Mouse (Mus musculus) inflammation-experienced regulatory T-cells, adult 6 months (primary cell): ENCODE results near the gene Rnasel. TPM values are rescaled to one million over a fixed set of nuclear protein-coding genes. Genes with fewer than 3 reads are reported as not detected.

Source experiments
- ATAC-seq: one replicate; pipeline ENCODE4 v1.8.0; 2017
- polyA plus RNA-seq, 3 experiments: library from polyadenylated mRNA; unstranded; fragments of 100-300 nt; shearing (Covaris generic); gene quantifications; one replicate each; pipeline ENCODE4 v1.2.1; 2017

Rnasel gene
- 10 to 100 TPM; 38.2 to 49.4 (median 41.8) TPM for polyA plus RNA-seq

DNA sequence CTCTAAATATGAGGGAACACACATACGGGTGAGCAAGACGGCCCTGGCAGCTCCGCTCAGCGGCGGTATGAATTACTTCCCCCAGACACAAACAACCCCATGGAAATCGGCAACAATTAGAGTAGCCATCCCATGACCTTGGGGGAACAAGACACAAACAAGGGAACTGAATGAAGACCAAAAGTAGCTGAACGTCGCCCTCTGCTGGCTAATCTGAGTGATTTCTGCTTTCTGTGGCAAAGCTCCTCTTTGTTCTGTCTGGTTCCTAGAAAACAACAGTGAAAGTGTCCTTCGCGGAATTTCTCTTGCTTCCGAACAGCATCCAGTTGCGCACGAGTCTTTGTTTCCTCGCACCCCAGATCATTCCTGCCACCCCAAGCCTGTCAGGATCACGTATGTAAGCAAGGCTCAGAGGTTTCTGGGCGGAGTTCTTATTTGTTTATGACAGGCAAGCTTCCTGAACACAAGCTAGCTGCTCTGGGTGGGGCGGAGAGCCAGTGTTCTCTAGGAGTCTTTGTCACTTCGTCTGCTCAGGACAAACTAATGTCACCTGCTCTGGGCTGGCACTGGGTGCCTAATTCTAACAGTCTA, at the start of gene Rnasel:
Rnasel (plus strand) TSS at position 216 of the 591 bp plus-strand sequence.
- peak; percentile 67 for ATAC-seq

GRCm38 (mm10) chr1:153700448-153701063, 48.7 kb upstream of the Rnasel start:
- ATAC-seq, result peak; percentile 73

DNA sequence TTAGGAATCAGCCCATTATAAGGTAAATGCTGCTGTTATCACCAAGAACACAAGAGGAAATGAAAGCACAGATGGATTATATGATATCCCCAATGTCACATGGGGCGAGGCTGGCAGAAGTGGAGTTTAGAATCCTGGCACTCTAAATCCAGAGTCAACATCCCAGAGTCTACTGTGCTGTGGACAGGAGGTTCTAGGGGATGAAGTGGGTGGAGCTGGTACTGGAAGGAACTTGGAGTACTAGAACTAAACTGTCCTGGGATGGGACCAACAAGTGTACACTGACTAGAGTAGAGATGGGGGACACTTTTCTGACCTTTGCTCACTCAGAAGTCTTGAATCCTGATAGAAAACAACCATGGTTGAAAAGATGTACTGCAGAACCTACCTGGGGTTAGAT, 47.8 kb upstream of the Rnasel start:
- ATAC-seq, result no peak

DNA sequence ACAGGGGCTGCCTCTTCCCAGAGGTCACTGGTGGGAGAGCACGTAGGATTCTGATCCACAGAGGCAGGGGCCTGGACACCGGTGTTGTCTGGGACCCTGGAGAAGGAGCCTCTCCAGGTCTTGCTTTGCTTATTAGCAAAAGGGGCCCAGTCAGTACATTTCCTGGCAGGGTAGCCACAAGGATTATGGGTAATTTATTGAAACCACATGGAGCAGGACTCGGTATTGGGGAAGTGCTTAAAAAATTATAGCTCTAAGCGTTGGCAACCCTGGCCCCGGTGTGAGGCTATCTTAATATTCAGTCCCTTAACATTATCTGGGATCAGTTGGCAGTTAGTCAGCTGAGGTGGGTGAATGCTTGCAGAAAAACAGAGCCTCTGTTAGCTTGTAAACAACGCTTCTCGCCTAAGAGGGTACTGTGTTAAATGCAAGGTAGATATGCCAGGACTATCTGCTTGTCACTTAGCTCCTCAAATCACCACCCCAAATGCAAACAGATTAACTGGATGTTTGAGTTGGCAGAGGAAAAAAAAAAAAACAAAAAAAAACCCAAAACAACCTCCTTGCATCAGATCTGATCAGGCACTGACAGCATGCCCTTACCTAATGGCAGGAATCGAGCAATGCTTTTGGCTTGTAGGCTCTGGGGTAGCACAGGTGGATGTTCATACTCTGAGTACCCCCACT, 46.9 kb upstream of the Rnasel start:
- ATAC-seq, result no peak

DNA sequence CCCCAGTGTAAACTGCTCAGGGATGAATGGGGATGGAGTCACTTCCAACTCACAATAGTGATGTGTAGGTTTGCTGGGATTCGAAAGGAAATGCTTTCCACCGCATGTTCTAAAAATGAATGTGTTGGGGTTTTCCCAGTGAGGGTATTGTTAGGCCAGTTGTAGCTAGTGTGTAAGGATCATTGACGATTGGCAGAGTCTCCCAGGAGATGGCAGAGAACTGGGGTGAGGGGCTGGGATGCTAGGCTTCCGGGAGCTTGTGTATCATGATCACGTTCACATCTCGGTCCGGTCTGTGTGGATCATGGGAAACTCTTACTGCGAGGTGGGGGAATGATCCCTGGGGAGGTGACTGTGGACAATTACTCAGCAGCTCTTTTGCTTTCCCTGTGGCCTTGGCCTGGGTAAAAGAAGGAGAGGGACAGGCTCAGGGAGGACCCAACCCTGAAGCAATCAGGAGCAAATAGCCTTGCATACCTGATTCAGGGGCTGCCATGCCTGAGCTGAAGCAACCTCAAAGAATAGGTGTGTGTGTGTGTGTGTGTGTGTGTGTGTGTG, 46.3 kb upstream of the Rnasel start:
- peak; percentile 47 for ATAC-seq

DNA sequence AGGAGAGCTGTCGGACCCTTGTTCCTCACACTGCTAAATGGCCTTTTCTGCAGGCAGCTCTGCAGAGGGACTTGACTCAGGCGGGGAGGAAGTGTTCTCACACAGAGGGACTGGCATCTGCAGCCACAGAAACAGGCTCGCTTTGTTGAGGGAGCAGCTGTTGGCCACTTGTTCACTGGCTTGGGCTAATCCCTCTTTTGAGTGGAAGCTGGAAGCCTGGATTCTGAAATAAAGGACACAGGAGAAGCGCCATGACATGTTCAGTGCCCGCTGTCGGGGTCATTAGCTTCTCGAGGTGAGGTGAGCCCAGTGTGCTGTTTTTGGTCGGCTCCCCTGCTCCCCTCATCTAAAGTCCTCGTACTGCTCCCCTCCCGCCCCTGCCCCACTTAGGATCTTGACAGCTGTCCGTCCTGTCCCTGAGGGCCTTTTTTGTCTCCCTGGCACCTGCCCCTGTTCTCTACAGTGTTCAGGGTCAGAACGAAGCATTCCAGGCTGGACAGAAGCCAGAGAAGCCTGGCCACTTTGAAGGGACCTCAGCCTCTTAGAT, 45.7 kb upstream of the Rnasel start:
- no peak for ATAC-seq

- ATAC-seq, result no peak
Measured at GRCm38 (mm10) chr1:153704174-153704573, 45.1 kb upstream of the Rnasel start.

DNA sequence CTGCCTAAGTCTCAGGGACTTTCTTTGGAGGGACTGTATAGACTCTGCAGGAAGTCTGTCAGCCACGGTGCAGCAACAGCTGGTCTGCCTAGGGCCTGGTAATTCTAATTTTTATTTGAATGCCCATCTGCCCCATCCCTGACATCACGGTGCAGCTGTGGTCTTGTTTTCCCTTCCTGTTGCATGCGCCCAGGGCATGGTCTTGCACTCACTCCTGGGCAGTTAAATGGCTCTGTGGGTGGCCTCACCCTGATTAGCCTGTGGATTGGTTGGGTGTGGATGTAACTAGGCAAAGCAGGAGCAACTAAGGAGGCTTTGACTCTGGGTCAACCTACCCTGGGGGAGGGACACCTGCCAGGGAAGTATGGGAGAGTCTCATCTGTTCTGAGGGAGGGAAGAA, 44.2 kb upstream of the Rnasel start:
- ATAC-seq, result no peak

DNA sequence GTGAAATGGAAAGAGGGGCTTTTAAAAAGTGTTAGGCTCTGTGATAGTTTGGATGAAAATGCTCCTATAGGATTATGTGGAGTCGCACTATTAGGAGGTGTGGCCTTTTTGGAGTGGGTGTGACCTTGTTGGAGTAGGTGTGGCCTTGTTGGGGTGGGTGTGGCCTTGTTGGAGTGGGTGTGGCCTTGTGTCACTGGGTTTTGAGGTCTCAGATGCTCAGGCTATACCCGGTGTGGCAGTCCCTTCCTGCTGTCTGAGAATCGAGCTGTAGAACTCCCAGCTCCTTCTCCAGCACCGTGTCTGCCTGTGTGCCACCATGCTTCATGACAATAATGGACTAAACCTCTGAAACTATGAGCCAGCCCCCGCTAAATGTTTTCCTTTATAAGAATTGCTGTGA, 40.6 kb upstream of the Rnasel start:
- no peak for ATAC-seq

DNA sequence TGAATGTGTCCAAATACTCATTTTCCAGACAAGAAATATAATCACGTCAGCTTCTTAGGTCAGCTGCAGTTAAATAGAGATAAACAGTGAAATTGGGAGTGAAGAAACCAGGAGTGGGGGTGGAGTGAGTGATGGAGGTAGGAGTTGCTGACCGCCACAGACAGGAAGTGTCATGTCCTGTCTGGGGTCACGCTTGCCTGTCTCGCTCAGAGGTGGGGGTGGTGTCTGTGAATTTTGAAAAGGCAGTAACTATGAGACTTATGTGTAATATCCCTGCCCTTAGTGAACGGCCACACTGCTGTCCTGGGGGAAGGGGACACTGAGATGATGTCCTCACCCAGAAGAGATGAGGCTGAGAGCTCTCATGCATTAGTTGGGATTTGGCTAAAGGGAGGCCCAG, 39.8 kb upstream of the Rnasel start:
- ATAC-seq, result no peak

DNA sequence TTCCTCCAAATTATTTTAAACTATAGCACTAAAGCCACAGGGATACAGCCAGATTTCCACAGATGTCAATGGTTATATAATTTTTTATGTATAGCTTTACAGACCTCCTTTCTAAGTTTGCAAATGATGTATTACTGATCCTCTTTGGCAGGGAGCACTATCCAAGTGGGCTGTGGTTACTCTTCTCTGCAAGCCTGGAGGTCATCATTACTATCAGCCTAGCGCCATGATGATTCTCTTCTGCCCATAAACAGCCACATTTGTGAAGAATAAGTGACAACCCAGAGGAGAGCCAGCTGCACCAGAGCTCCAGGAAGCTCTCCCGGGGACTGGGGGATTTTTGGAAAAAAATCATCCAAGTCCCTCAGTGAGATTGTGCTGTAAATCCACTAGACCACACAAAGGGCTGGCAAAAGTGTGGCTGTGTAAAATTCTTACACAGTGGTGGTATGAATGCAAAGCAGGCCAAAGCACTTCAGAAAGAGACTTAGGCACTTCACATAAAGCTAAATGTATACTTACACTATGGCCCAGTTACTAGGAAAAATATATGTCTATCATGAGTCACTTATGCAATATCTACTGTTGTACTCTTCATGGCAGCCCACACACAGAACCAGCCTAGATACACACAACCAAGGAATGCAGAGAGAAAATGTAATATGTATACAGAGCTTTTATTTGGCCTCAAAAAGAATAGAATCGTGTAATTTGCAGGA, 37.5 kb upstream of the Rnasel start:
- no peak for ATAC-seq

- peak; percentile 27 for ATAC-seq
Measured at GRCm38 (mm10) chr1:153712633-153713032, 36.6 kb upstream of the Rnasel start.

- no peak for ATAC-seq
Measured at GRCm38 (mm10) chr1:153717990-153718389, 31.2 kb upstream of the Rnasel start.

- no peak for ATAC-seq
Measured at GRCm38 (mm10) chr1:153720935-153721334, 28.3 kb upstream of the Rnasel start.

GRCm38 (mm10) chr1:153721565-153722310, 27.5 kb upstream of the Rnasel start:
- no peak for ATAC-seq

DNA sequence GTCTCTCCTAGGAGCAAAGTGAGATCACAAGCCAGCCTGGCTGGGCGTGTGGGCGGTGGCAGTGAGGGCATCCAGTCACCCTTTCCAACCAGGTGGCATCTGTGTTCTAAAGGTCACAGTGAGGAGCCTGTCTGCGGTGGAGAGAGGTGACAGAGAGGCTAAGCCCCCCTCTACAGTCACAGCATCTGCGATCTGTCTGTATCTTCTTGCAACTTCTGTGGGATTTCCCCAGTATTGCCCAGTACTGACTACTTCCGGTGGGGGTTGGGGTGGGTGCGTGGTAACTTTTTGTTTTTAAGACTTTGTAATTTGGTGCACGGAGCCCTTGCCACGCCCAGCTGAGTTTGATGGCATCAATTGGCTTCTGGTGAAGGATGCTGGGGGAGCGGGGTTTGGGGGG, 25.8 kb upstream of the Rnasel start:
- peak; percentile 94 for ATAC-seq

GRCm38 (mm10) chr1:153726636-153727035, 22.6 kb upstream of the Rnasel start:
- ATAC-seq, result no peak

GRCm38 (mm10) chr1:153729806-153730205, 19.4 kb upstream of the Rnasel start:
- ATAC-seq, result peak; percentile 57

GRCm38 (mm10) chr1:153730671-153731070, 18.6 kb upstream of the Rnasel start:
- no peak for ATAC-seq

DNA sequence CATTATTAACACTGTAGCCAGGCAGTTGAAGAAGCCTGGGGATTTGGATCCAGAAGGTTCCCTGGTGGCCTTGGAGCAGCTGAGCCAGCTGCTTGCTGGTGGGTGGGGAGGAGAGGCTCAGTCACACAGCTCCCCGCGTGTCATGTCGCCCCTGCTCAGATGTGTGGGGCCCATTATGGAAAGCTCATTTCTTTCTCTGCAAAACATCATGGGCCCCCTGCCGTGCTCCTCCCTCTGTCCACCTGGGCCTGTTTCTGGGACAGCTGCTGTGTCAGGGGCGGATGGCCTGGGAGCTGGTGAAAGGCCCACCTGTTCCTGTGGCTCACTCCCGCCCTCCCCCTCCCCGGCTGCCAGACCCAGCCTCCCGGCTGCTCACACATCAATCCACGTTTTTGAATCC, 16.0 kb upstream of the Rnasel start:
- no peak for ATAC-seq

DNA sequence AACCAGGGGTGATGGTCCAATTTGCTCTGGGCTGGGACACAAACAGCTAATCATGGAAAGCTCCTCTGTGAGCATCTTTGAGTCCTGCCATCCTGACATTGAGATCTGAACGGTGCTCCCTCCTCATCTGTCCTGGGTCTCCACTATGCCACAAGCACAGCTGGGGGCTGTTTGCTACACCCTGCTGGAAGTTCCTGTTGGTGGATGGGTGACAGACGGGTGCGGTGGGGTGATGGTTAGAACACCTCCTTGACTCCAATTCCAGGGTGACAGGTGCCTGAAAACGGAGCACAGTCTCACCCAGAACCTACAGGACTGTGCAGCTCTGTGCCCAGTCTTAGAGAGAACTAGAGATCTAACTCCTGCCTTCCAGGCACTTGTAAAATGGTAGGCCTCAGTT, 14.4 kb upstream of the Rnasel start:
- ATAC-seq, result no peak

GRCm38 (mm10) chr1:153736096-153736495, 13.1 kb upstream of the Rnasel start:
- ATAC-seq, result no peak
